Mouse (Mus musculus): ENCODE measurements around the gene Gm20517. TPM values are rescaled to one million over a fixed set of nuclear protein-coding genes. Genes with fewer than 3 reads are reported as not detected.

Gm20517 gene
- total RNA-seq, 4 experiments from 2014 or later = 0.77 to 2.8 (median 1.6) TPM

DNA sequence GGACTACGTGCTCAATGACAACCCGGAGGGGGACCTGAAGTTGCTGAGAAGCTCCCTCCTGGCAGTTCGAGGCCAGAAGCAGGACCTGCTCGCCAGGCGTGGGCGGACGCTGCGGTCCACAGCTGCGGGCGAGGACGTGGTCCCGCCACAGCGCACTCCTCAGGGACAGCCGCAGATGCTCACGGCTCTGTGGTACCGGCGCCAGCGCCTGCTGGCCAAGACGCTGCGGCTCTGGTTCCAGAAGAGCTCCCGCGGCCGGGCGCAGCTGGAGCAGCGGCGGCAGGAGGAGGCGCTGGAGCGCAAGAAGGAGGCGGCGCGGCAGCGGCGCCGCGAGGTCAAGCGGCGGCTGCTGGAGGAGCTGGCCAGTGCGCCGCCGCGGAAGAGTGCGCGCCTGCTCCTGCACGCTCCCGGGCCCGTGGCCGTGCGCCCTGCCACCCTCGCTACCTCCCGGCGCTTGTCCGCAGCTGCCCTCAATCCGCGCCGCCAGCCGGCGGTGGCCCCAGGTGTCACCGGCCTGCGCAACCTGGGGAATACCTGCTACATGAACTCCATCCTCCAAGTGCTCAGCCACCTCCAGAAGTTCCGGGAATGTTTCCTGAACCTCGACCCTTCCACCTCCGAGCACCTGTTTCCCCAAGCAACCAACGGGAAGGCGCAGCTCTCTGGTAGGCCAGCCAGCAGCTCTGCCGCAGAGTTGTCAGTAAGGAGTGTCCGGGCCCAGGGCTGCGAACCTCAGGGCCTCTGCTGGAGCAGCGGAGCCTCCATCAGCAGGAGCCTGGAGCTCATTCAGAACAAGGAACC is 61.1 kb downstream of the Gm20517 start:
- peak; percentile 56 to 68 for DNase-seq (ENCODE audit: low spot score in 2 of 2)

DNA sequence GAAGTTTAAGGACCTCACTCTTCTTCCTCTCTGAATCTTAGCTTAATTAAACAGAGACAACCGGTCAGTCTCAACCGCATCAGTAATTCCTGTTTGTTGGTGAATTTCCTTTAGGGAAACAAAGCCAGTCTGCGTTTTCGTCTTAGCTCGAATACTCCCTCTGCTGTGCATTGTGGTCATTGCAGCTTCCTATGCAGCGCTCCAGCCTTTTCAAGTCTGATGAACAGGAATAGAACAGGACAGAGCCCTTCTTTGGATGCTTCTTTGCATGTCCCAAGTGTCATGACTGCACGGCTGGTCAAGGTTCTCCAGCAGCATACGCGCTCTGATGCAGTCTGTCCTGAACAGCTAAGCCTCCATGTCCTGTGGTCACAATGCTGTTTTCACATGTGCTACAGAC is 65.2 kb downstream of the Gm20517 start:
- peak; percentile 15 to 26 for DNase-seq (ENCODE audit: low spot score in 2 of 2)

- no peak for DNase-seq (ENCODE audit: low spot score in 2 of 2)
These were observed 66.8 kb downstream of the Gm20517 start for GRCm38 (mm10) chr17:47678238-47678637.

DNA sequence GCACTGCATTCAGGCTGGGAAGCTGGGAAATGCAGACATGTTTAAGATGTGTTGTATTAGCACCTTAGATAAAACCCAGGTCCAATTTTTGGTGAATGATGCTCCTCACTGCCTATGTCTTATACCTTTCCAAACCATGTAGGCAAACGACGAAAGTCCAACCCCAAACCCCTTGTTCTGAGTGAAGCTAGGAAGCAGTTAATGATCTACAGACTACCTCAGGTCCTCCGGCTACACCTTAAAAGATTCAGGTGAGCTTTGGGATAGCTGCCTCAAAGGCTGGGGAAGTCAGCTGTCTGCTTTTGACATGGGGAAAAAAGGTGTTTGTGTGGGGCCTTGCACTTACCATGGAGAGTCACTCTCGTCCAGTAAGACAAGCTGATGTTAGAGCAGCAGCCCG is 67.3 kb downstream of the Gm20517 start:
- DNase-seq (ENCODE audit: low spot score in 2 of 2) = no peak

- DNase-seq (ENCODE audit: low spot score in 2 of 2) = no peak
These were observed 71.4 kb downstream of the Gm20517 start for GRCm38 (mm10) chr17:47682836-47683235.

DNA sequence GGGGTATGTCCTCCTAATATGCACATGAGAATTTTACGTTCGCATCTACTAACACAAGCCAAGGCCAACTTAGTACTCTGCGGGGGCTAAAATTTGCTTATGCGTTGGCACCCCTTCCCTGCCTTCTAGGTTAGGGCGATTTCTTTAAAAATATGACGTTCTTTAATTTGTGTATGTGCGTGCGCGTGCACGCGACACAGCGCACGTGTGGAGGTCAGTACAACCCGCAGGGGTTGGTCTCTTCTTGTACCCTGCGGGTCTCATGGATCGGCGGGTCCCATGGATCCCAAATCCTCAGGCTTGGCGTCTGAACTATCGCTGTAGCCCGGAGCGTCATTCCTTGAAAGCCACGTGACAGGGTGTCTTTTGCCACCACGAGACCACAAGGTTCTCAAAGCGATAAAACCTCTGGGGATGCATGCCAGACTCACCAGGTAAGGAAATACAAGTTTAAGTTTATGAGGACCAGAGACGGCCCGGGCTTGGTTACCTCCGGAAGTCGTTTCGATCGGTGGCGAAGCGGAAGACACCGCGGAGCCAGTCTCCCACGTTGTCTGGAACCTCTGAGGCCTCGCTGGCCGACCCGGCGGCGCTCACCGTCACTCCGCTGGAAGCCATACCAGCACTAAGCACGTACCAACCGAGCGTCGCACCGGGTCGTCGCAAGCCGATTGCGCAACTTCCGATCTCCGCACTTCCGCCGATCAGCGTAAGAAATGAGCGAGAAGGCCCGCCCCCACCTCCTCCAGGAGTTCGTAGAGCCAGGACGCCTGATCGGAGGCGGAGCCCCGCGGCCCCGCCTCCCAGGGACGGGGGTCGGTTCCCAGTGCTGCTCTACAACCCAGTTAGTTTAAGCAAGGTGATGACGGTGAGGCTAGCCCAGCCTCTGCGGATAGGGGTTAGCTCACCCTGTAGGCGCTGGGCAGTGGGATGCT is 76.3 kb downstream of the Gm20517 start:
- DNase-seq (ENCODE audit: low spot score in 2 of 2) = peak; percentile 93 to 94

GRCm38 (mm10) chr17:47688344-47688607 is 76.9 kb downstream of the Gm20517 start, which contains the start of gene Tomm6:
Gene Tomm6, minus strand, starts transcription at chr17:47688386.
- DNase-seq (ENCODE audit: low spot score in 2 of 2) = no peak

DNA sequence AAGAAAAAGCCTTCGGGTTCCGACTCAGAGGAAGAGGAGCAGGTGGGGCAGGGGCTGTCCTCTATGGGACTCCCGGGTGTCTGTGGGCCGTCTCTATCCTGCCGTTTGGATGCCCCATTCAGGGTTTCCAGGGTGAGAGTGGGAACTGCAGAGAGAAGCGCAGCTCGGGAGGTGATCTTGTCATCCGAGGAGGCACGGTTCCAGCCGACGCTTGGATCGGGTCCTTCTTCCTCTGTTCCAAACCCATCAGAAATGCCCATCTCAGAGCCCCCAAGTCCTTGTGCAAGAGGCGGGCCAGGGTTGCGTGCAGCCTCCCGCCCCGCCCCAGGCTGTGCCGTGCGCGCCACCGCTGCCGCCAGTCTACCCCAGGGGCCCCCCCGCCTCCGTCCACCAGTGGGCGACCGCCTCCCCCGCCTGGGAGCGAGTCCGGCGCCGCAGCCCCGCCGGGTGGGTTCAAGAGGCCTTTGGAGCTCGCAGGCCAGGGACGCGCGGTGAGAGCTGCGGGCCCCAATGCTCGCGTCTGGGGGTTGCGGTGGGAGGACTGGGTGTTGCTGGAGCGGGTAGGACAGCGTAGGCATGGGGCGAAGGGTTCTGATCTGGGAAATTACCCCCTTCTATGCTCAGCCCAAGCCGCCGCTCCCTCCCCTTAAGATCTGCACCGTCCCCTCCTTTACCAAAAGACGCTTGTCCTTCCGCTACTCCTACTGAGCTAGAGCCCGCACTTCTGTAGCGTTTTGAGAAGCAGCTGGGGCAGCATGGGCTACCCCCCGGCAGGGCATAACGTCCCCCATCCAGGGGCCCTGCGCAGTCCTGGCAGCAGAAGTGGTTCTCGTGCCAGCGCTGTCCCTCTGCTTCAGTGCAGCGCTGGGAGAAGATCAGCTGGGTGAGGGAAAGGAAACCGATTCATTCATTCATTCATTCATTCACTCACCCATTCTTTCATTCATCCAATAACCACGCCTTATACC is 77.5 kb downstream of the Gm20517 start, which contains the start of gene Frs3:
Gene Frs3, plus strand, starts transcription at position 423 of the 968 bp plus-strand sequence.
- DNase-seq (ENCODE audit: low spot score in 2 of 2) = peak; percentile 44 to 50

GRCm38 (mm10) chr17:47689894-47690293 is 78.5 kb downstream of the Gm20517 start:
- DNase-seq (ENCODE audit: low spot score in 2 of 2) = no peak

DNA sequence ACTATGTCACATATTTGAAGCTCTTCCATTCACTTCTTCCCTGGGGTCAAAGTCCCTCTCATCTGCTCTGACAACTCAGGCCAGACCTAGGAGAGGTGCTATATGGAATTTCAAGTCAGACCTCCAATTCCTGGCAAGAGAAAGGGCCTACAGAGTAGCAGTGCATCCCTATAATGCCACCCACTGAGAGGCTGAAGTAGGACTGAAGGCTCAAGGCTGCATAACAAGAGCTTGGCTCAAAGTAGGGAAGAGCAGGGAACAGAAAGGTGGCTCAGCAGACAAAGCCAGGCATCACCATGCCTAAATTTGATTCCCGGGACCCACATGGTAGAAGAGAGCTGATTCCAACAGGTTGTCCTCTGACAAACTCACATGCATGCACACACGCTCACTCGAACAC is 80.3 kb downstream of the Gm20517 start:
- no peak for DNase-seq (ENCODE audit: low spot score in 2 of 2)

DNA sequence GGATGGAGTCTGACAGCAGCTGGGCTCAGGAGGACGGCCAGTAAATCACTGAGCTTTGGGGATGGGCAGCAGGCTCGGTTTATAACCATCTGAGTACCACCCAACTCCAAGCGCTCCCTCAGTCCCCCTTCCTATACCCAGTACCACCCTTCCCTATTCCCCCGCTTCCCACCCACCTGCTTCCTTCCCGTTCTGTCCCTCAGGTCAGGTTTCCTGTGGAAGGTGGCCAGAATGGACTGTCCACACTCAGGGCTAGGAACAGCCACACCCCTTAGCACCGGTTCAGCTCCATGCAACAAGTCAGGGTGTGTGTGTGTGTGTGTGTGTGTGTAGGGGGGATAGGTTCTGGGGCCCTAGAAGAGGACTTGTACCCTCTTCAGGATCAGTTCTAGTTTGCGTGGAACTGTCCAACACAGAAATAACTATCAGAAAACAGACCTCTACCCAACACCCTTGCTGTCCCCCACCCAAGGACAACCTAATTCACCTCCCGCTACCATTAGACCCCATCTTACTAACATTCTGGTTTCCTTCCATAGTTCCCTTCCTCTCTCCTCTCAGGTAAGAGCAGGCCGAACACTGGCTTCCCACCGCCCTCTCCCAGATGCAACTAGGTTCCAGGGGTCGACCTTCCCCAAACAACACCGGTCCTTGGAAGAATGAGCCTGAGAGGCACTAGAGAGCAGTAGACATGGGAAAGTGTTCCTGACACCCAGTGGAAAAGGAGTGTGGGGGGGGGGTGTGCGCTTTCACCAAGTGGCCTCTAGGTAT is 82.5 kb downstream of the Gm20517 start:
- DNase-seq (ENCODE audit: low spot score in 2 of 2) = peak; percentile 8 to 22

- DNase-seq (ENCODE audit: low spot score in 2 of 2) = no peak
These were observed 82.9 kb downstream of the Gm20517 start, which contains the start of gene Gm21981 for GRCm38 (mm10) chr17:47694442-47694502. Gene Gm21981, minus strand, starts transcription at chr17:47694455.

- DNase-seq (ENCODE audit: low spot score in 2 of 2) = peak; percentile 96 to 98
These were observed 83.3 kb downstream of the Gm20517 start, which contains the start of gene Prickle4 for GRCm38 (mm10) chr17:47694503-47695336. Gene Prickle4, minus strand, starts transcription at chr17:47694736.

DNA sequence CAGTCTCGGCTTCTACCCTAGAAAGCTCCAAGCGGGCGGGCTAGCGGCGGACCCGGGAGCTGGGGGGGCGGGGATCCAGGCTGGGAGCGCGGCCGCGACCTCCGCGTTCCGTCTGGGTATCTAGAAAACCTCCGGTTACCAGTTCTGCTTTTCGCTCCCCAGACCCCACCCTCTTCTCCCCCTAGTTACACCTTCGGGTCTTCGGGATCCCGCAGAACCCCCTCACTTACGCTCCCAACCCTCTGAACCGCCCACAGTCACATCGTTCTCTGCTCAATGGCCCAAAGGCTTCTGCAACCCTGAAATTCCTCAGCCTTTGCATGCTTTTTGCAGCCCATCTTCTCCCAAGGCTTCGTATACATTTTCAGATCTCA is 83.9 kb downstream of the Gm20517 start:
- no peak for DNase-seq (ENCODE audit: low spot score in 2 of 2)

- DNase-seq (ENCODE audit: low spot score in 2 of 2) = no peak
These were observed 86.8 kb downstream of the Gm20517 start for GRCm38 (mm10) chr17:47698156-47698555.

DNA sequence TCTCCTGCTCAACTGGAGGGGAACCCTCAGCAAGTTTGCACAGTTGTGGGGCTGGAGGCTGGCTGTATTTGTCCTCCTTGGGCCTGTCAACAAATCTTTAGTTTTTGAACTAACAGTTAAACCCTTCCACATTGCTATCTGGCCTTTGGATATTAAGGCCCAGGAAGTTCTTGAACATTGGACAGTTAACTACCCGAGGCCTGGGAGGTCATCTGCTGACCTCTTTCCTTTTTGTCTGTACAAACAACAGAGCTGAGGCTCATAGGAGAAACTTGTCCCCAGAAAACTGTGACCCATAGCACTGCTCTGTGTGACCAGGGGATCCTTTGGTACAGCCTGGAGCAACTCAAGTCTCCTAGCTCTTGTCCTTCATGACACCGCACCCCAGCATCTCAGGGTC is 87.7 kb downstream of the Gm20517 start:
- no peak for DNase-seq (ENCODE audit: low spot score in 2 of 2)

GRCm38 (mm10) chr17:47701793-47702192 is 90.4 kb downstream of the Gm20517 start:
- no peak for DNase-seq (ENCODE audit: low spot score in 2 of 2)

DNA sequence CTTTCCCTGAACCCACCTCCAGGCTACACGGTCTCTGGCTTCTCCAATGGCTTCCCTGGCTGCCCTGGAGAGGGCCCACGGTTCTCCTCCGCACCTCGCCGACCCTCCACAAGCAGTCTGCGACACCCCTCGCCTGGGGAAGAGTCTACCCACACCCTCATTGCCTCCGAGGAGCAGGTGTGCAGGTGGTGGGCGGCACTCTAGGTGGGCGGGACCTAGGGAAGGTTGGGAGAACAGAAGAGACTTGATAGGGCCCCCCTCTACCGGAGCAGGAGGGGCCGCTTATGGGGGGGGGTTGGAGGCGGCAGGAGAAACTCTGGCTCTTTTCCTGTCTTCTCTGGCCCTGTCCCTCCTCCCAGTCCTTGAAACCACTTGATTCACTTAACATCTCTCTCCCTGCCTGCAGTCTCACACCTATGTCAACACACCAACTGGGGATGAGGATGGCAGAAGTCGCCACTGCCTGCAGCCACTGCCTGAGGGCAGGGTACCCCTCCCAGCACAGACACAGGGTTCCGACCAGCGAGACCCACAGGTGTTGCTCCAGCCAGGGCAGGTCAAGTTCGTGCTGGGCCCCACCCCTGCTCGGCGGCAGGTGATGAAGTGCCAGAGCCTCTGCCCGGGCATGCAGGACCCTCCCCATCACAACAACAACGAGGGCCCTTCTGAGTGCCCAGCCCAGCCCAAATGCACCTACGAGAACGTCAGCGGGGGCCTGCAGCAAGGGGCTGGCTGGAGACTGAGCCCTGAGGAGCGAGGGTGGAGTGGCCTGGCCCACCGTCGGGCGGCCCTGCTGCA is 91.4 kb downstream of the Gm20517 start:
- no peak for DNase-seq (ENCODE audit: low spot score in 2 of 2)

- DNase-seq (ENCODE audit: low spot score in 2 of 2) = no peak
These were observed 92.2 kb downstream of the Gm20517 start for GRCm38 (mm10) chr17:47703556-47703955.
